Mouse (Mus musculus) lung, postnatal 0 days (tissue): Measurements from ENCODE around the gene Rimbp2. TPM values are rescaled to one million over a fixed set of nuclear protein-coding genes. Genes with fewer than 3 reads are reported as not detected.

Experiments used
- ATAC-seq: fragments of 200-750 bp; cut with Nextera tagmentation; 2 replicates; pipeline ENCODE4 v1.8.0; 2017; ENCODE audit warnings: moderate library complexity
- DNase-seq: peaks from one replicate; pipeline ENCODE4 v3.0.0-alpha.2; 2016; ENCODE audit warnings: low spot score
- H3K27ac ChIP-seq: fragments of 300-500 bp; sonication (generic); 2 replicates; pipeline ENCODE4 v1.5.1; 2014; ENCODE audit warnings: antibody characterized with exemption, mild to moderate bottlenecking, low read length, mixed read lengths
- H3K27me3 ChIP-seq: fragments of 300-500 bp; sonication (generic); replicated peaks from 2 replicates; pipeline ENCODE4 v1.6.1; 2014; ENCODE audit warnings: low read length, mixed read lengths; ENCODE audit not compliant: insufficient read depth
- H3K36me3 ChIP-seq: fragments of 300-500 bp; sonication (generic); 2 replicates; pipeline ENCODE4 v1.6.1; 2014; ENCODE audit warnings: low read length, mixed read lengths; ENCODE audit not compliant: insufficient read depth
- H3K4me1 ChIP-seq: fragments of 300-500 bp; sonication (generic); 2 replicates; pipeline ENCODE4 v1.6.1; 2014; ENCODE audit warnings: antibody characterized with exemption, low read depth, low read length, mixed read lengths; ENCODE audit not compliant: insufficient read depth
- H3K4me2 ChIP-seq: fragments of 300-500 bp; sonication (generic); replicated peaks from 2 replicates; pipeline ENCODE4 v1.6.1; 2014; ENCODE audit warnings: low read depth, mild to moderate bottlenecking, low read length, moderate library complexity, mixed read lengths
- H3K4me3 ChIP-seq: fragments of 300-500 bp; sonication (generic); 2 replicates; pipeline ENCODE4 v1.5.1; 2014; ENCODE audit warnings: low read depth, low read length
- H3K9ac ChIP-seq: fragments of 300-500 bp; sonication (generic); replicated peaks from 2 replicates; pipeline ENCODE4 v1.6.1; 2014; ENCODE audit warnings: low read depth, mild to moderate bottlenecking
- H3K9me3 ChIP-seq: fragments of 300-500 bp; sonication (generic); 2 replicates; pipeline ENCODE4 v1.6.1; 2016; ENCODE audit warnings: low read length, mixed read lengths
- CTCF ChIP-seq: IDR thresholded peaks from 2 replicates; pipeline ENCODE4 v1.5.1; 2016; ENCODE audit warnings: antibody characterized with exemption, mild to moderate bottlenecking
- EP300 ChIP-seq: IDR thresholded peaks from 2 replicates; pipeline ENCODE4 v1.6.1; 2016; ENCODE audit warnings: antibody characterized with exemption, mild to moderate bottlenecking, control low read depth
- WGBS: fragments of 180-500 bp; shearing (Covaris S2); extraction: QIAGEN DNeasy Blood & Tissue Kit; methylation state at CpG from one replicate; pipeline ENCODE4 v1.1.7; 2014; 5-methylcytosine and 5-hydroxymethylcytosine counted together
- polyA plus RNA-seq: library from polyadenylated mRNA; unstranded; fragments of >200 nt; fragmentation: Nextera tagmentation; extraction: Ambion mirVana; gene quantifications from 2 replicates; pipeline ENCODE4 v1.2.1, GENCODE M21; 2015

Rimbp2 gene
- polyA plus RNA-seq, 1 experiment from 2014 or later = not detected

DNA sequence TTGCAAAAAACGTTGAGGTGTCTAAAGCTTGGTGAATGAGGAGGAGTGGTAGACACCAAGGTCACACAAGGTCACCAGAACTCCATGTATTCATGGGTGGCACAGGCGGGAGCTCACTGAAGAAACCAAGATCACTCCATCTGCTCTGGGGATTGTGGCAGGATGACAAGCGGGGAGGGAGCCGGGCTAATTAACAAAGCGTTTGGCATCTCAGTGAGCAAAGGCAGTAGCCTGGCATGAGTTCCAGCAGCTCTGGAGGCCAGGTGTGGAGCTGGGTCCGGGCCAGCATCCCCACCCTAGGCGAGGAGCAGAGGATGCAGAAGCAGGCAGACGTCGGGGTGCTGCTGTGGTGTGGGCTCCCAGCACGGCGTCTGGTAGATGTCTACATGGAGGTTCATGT is 108.3 kb downstream of the Rimbp2 start:
- TF ChIP-seq EP300 = no peak
- TF ChIP-seq CTCF = no peak
- no peak for ATAC-seq
- 79% methylated on average over 11 of the region's 11 CpGs for WGBS
- Histone ChIP-seq H3K27me3 (no peaks in the 10 kb centered on the region), H3K4me1 (no peaks in the 10 kb centered on the region), H3K27ac (no peak overlapping the region), H3K4me3 (no peak overlapping the region), H3K36me3 (no peaks in the 10 kb centered on the region), H3K4me2 (no peak overlapping the region), H3K9me3 (no peaks in the 10 kb centered on the region), H3K9ac (no peak overlapping the region)
- DNase-seq = no peak

- Histone ChIP-seq H3K27me3 (no peaks in the 10 kb centered on the region), H3K9ac (no peak overlapping the region), H3K9me3 (no peaks in the 10 kb centered on the region), H3K4me3 (no peak overlapping the region), H3K4me2 (no peak overlapping the region), H3K4me1 (no peaks in the 10 kb centered on the region), H3K36me3 (no peaks in the 10 kb centered on the region), H3K27ac (no peak overlapping the region)
- WGBS = 53% methylated on average over 2 of the region's 2 CpGs
- no peak for ATAC-seq
- no peak for DNase-seq
- TF ChIP-seq EP300 = no peak
- no peak for TF ChIP-seq CTCF
Measured at GRCm38 (mm10) chr5:128843982-128844381, 109.3 kb downstream of the Rimbp2 start.

- Histone ChIP-seq H3K27me3 (no peaks in the 10 kb centered on the region), H3K27ac (no peak overlapping the region), H3K9me3 (no peaks in the 10 kb centered on the region), H3K36me3 (no peaks in the 10 kb centered on the region), H3K4me2 (no peak overlapping the region), H3K4me1 (no peaks in the 10 kb centered on the region), H3K4me3 (no peak overlapping the region), H3K9ac (no peak overlapping the region)
- no peak for DNase-seq
- no peak for TF ChIP-seq CTCF
- TF ChIP-seq EP300 = no peak
- ATAC-seq = no peak
- WGBS = 54% methylated on average over 4 of the region's 4 CpGs
Measured at GRCm38 (mm10) chr5:128841541-128841940, 111.7 kb downstream of the Rimbp2 start.

GRCm38 (mm10) chr5:128837045-128837444 is 116.2 kb downstream of the Rimbp2 start:
- Histone ChIP-seq H3K36me3 (no peaks in the 10 kb centered on the region), H3K27me3 (no peaks in the 10 kb centered on the region), H3K4me2 (no peak overlapping the region), H3K27ac (no peak overlapping the region), H3K9me3 (no peaks in the 10 kb centered on the region), H3K4me3 (no peak overlapping the region), H3K4me1 (no peaks in the 10 kb centered on the region), H3K9ac (no peak overlapping the region)
- 87% methylated on average over 7 of the region's 7 CpGs for WGBS
- TF ChIP-seq CTCF = no peak
- DNase-seq (no peak), ATAC-seq (no peak)

DNA sequence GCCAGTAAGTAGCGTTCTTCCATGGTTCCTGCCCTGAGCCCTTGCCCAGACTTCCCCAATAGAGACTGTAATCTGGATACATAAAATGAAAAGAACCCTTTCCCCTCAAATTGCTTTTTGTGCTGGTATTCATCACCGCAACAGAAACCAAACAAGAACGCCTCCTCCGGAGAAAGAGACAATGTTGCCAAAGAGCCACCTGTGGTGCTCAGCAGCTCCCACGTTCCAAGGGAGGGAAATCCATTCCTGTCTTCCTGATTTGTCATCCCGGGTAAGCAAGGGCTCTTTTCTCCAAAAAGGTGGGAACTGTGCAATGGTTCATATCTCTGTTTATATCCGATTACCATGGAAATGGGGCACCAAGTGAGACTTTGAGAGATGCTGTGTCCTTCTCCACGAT is 119.2 kb downstream of the Rimbp2 start:
- Histone ChIP-seq H3K27ac (no peak overlapping the region), H3K4me1 (no peaks in the 10 kb centered on the region), H3K36me3 (no peaks in the 10 kb centered on the region), H3K9ac (no peak overlapping the region), H3K9me3 (no peaks in the 10 kb centered on the region), H3K4me2 (no peak overlapping the region), H3K27me3 (no peaks in the 10 kb centered on the region), H3K4me3 (no peak overlapping the region)
- no peak for DNase-seq
- WGBS = 71% methylated on average over 8 of the region's 8 CpGs
- TF ChIP-seq EP300 (no peak), CTCF (no peak)
- ATAC-seq = no peak

GRCm38 (mm10) chr5:128822843-128823242 is 130.4 kb downstream of the Rimbp2 start:
- 76% methylated on average over 3 of the region's 3 CpGs for WGBS
- H3K4me1 ChIP-seq = no peaks in the 10 kb centered on the region
- TF ChIP-seq EP300 (no peak), CTCF (no peak)
- no peak overlapping the region for H3K9ac ChIP-seq
- no peak overlapping the region for H3K4me2 ChIP-seq
- DNase-seq = no peak
- H3K36me3 ChIP-seq = no peaks in the 10 kb centered on the region
- no peak for ATAC-seq
- no peak overlapping the region for H3K4me3 ChIP-seq
- H3K27ac ChIP-seq = no peak overlapping the region
- H3K27me3 ChIP-seq = no peaks in the 10 kb centered on the region
- H3K9me3 ChIP-seq = no peaks in the 10 kb centered on the region

DNA sequence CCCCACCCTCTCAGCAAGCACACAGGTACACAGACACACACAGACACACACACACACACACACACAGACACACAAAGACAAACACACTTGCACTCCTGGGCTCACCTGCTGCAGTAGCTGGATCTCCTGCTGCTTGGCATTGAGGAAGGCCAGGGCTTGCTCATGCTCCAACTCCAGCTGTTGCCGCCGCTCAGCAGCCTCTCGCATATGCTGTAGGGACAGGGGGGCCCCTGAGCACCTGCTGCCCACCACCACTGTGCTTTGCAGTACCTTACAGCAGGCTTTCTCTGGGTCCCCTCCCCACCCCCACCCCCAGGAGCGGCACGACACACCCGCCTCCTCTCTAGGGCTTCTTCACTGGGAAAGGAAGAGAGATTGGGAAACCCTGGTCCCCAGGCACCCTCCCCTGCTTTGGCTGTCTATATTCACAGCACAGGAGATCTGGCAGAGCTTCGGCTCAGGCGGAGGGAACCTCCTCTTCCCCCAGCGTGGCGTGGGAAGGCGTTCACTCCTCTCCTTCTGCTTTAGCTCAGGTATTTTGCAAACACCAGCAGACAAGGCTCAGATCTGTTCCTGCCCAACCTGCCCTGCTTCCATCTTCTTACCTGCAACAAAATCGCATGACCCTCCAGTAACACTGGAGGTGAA is 133.5 kb downstream of the Rimbp2 start:
- DNase-seq = no peak
- no peaks in the 10 kb centered on the region for H3K27me3 ChIP-seq
- no peak for TF ChIP-seq EP300
- TF ChIP-seq CTCF = no peak
- ATAC-seq = no peak
- no peak overlapping the region for H3K9ac ChIP-seq
- H3K4me2 ChIP-seq = no peak overlapping the region
- no peaks in the 10 kb centered on the region for H3K4me1 ChIP-seq
- no peak overlapping the region for H3K4me3 ChIP-seq
- H3K36me3 ChIP-seq = no peaks in the 10 kb centered on the region
- no peak overlapping the region for H3K27ac ChIP-seq
- WGBS = 59% methylated on average over 9 of the region's 12 CpGs
- H3K9me3 ChIP-seq = no peaks in the 10 kb centered on the region
